Mouse (Mus musculus): ENCODE results near the gene Hist1h3g.
A peak's percentile ranks its signal among the peaks of the same experiment; 100 is the strongest.
"Not testable (repeated sequence)": the region's sequence is repeated elsewhere in the genome, so short reads cannot be mapped to it uniquely, and the experiment has no call there.

Hist1h3g gene

DNA sequence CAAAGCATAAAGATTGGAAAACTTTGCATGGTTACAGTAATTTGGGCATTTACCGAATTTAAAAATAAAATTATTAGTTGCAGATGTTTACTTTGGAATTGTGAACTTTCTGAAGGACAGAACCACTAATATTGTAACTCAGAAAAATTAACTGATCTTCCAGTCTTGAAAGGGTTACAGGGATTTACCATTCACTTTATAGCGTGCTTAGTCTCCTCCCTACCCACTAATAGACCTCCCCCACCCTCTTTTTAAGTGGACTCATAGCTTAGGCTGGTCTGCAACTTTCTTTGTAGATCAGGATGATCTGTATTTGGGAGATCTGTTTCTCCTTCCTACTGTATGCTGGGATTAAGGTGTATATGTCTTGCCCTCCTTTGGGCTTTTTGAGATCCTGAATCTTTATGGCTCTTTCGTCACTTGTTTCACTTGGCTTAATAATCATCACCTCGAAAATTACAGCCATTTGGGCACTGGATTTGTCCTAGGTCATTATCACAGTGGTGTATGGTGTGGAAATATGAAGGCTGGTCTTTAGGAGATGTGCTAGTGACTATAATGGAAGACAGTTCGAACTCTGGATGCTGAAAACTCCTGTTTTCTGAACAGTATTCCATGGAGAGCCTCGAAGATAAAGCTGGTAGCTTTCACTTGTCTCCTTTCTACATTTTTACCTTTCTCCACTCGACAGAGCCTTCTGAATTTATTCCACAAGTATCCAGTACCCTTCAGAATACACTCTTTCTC lies 1.0 kb downstream of the Hist1h3g start:
- DNase-seq: no peak

DNA sequence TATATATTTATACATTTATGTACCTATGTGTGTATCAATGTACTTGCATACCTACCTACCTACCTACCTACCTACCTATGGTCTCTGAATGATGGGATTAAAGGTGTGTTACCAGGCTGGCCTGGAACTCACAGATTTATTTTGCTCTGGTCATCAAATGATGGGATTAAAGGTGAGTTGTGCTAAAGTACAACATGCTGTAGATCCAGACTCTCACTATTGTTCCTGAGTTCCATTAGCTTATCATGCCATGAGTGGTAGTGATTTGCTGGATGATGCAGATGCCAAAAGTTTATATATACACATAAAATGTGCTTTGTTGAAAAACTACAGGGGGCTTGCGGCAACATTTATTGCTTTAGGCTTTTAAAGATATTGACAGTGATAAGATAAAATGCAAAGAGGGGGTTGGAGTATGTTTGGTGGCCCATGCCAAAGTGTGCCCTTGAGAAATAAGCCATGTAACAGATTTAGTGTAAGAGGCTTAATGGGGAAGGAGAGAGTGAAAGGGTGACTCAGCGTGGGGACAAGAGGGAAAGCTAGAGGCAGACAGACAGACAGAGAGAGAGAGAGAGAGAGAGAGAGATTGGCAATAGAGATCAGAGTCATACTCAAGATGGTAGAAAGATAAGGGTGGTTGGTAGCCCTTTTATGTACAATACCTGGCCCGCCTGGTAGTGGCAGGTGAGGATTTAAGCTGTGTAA lies 1.9 kb downstream of the Hist1h3g start:
- no peak for DNase-seq

DNA sequence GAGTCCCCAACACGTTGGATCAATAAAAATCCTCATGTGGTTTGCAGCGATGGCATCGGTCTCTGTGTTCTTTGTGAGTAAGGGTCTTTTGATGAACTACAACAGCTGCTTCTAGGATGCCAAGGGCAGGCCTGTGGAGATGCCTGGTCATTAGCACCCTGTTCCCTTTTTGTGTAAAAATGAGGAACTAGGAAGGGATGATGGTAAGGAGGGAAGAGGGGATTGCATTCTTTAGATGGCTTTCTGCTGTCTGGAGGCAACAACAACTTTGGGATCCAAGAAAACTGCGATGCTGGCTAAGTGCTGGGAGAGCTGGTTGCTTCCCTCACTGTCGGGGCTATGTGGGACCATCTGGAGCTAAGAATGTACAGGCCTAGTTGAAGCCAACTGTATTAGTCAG lies 3.0 kb downstream of the Hist1h3g start:
- DNase-seq: no peak

DNA sequence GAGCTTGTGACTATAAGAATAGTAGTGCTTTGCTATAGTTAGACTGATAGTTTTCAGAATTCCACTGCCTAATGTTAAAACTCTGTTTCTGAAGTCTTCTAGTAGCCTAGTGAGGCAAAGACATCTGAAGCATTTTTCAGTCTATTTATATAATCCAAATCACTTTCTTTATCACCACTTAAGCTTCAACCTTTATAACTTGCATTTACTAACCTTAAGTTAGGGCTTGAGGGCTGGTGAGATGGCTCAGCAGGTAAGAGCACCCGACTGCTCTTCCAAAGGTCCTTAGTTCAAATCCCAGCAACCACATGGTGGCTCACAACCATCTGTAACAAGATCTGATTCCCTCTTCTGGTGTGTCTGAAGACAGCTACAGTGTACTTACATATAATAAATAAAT lies 4.6 kb downstream of the Hist1h3g start:
- not testable (repeated sequence) for DNase-seq

DNA sequence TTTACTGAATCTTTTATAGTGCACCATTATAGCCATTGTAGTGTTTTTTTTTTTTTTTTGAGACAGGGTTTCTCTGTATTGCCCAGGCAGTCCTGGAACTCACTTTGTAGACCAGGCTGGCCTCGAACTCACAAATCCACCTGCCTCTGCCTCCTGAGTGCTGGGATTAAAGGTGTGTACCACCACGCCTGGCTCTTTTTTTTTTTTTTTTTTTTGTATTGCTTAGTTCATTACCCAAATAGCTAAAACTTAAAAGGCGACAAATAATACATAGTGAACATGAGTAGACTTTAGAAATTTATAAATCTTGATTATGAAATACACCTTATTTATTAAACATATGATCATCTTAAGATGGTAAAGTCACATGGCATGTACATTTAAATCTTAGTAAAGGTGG lies 6.3 kb downstream of the Hist1h3g start:
- DNase-seq: no peak

DNA sequence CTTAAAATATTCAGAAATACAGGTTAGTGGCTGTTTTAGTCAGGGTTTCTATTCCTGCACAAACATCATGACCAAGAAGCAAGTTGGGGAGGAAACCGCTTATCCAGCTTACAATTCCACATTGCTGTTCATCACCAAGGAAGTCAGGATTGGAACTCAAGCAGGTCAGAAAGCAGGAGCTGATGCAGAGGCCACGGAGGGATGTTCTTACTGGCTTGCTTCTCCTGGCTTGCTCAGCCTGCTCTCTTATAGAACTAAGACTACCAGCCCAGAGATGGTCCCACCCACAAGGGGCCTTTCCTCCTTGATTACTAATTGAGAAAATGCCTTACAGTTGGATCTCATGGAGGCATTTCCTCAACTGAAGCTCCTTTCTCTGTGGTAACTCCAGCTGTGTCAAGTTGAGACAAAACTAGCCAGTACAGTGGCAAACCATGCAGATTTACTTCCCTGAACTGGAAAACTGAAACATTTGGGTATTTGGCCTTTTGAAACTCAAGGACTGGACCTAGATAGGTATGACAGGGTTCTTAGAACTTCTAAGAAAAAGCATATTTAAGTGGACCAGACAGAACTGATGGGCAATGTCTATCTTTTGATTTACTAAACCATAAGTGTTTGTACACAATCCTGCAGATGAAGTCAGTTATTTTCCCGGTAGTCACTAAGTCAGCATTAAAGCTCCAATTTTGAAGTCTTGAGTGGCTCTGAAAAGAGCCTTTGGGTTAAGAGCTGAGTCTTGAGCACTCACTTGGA lies 7.2 kb downstream of the Hist1h3g start:
- DNase-seq: not testable (repeated sequence)

DNA sequence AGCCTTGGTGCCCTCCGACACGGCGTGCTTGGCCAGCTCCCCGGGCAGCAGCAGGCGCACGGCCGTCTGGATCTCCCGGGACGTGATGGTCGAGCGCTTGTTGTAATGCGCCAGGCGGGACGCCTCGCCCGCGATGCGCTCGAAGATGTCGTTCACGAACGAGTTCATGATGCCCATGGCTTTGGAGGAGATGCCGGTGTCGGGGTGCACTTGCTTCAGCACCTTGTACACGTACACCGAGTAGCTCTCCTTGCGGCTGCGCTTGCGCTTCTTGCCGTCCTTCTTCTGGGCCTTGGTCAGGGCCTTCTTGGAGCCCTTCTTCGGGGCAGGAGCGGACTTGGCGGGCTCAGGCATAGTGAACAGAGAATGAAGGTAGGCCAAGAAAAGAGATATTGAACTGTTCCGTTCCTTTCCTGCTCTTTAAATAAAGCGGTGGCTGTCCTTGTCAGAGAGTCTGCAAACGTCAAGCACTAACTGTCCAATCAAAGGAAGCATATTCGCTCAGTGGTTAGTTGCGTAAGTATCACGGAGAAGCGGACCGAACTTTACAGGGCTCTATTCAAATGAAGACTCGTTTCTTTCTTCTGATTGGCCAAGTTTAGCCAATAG lies 7.9 kb downstream of the Hist1h3g start, which contains the start of gene Hist1h2bh:
Hist1h2bh (minus strand) TSS at position 394 of the 609 bp plus-strand sequence.
- not testable (repeated sequence) for DNase-seq

DNA sequence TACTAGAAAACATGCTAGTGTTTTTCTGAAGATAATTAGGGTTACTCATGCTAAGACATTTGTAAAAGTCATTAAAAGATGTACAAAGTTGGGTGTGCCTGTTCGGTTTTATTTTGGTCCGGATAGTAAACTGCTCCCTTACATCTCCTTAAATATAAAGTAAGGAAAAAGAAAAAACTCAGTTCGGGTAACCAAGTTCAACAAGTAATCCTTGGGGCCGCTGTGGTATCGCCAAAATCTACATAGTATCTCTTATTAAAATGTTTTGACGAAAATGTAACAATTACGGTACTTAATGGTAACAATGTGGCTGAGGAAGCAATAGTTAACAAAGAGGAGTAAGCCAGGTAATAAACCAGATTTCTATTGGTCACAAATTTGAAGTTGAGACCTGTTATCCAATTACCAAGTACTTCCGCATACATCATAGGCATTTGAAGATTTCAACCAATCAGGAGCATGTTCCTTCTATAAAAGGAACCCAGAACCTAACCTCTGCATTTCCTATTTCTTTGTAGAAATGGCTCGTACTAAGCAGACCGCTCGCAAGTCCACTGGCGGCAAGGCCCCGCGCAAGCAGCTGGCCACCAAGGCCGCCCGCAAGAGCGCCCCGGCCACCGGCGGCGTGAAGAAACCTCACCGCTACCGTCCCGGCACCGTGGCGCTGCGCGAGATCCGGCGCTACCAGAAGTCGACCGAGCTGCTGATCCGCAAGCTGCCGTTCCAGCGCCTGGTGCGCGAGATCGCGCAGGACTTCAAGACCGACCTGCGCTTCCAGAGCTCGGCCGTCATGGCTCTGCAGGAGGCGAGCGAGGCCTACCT lies 9.0 kb downstream of the Hist1h3g start, which contains the start of gene Hist1h3f:
Hist1h3f (plus strand) TSS at position 88 of the 822 bp plus-strand sequence.
- peak; percentile 68 for DNase-seq

DNA sequence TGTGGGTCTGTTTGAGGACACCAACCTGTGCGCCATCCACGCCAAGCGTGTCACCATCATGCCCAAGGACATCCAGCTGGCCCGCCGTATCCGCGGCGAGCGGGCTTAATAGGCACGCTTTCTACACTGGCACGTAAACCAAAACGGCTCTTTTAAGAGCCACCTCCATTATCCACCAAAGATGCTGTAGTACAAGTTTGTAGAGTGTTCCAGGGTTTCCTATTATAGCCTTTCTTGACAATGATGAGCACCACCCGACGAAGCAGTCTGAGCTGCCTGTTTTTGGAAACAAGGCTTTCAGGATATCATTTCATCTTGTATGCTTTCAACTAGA lies 9.5 kb downstream of the Hist1h3g start:
- not testable (repeated sequence) for DNase-seq

DNA sequence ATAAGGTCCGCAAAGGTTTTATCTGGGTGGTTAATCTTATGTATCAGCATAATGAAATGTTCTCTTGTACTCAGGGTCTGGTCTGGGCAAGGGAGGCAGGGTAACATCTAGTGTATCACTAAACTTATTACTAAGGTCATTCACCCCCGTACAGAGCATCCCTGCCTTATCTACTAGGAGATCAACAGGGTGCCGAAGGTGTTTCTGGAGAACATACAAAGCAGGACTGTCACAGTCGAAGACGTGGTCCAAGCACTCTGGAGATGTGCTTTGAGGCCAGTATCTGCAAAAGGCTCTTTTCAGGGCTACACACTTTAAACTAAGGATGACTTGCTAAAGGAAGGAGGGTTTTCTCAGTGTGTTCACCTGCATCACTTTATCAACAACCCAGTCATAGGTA lies 11.5 kb downstream of the Hist1h3g start:
- DNase-seq: no peak

DNA sequence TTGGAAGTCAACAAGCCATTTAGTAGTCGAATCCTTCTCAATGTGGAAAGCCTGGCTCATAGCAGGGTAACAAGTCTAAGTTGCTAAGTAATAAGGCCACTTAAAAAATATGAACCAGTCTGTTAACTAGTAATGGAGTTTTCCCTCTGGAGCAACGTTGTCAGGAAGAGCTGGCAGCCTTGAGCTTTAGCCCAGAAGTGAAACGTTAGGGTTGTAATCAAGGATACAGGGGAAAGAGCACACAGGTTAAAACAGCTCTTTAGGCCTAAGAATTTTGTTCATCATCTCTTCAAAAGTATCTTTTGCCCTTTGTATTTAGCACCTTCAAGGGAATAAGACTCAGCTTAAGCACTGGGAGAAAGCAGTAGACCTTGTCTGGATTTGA lies 15.5 kb downstream of the Hist1h3g start:
- DNase-seq: no peak

DNA sequence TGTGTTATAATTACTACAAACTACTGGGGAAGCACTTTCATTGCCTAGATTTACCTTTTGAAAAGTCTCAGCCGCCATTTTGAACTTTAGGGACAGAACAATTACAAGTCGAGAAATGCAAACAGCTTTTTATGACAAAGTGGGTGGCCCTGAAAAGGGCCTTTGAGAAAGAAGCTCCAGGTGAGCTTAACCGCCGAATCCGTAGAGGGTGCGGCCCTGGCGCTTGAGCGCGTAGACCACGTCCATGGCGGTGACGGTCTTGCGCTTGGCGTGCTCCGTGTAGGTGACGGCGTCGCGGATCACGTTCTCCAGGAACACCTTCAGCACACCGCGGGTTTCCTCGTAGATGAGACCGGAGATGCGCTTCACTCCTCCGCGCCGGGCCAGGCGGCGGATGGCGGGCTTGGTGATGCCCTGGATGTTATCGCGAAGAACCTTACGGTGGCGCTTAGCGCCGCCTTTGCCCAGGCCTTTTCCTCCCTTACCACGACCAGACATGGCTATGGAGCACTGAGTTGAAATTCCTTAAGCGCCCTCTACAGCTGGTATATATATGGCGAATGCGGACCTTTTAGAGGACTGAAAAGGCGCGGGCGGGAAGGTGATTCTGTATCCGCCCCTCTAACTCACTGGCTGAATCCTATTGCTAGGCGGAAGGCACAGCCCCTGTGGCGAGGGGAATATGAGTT lies 16.1 kb downstream of the Hist1h3g start, which contains the start of gene Hist1h4f:
Hist1h4f (minus strand) TSS at position 503 of the 689 bp plus-strand sequence.
- DNase-seq: peak; percentile 86

DNA sequence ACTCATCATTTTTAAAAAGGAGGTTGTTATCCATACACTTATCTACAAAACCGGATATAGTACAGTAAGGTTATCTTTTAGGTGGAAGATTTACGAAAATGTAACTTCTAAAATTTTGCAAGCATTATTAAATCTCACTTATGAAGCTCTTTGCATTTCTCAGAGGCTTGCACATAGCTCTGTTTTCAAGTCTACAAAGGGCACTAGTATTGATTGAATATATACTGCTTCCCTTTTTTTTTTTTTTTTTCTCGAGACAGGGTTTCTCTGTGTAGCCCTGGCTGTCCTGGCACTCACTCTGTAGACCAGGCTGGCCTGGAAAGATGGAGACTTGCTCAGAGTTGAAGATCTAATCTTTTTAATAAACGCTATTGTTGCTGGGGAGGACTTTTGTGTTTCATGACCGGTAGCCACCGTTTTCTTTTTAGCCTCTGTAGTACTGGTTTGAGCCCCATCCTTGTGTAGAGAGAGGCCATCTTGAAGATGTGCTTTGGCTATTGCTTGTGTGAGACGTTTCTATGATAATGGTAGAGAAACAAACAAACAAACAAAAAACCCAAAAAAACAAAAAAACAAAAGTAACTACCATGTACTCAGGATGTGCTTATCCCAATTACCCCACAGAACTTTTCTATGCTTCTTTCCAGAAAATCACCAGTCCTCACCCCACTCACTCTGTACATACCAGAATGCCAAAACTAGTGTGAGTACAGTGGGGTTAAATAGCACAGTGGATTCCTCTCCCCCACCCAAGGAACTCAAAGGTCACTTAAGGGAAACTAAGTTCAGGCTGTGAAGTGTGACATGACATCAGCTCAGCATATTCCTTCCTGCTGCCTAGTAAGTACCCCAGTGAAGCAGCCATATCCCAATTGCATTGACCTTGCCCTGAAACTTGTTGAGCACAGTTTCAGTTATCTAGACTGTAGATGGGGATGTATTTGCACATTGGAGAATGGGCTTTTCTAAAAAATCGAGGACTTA lies 17.0 kb downstream of the Hist1h3g start:
- DNase-seq: no peak

DNA sequence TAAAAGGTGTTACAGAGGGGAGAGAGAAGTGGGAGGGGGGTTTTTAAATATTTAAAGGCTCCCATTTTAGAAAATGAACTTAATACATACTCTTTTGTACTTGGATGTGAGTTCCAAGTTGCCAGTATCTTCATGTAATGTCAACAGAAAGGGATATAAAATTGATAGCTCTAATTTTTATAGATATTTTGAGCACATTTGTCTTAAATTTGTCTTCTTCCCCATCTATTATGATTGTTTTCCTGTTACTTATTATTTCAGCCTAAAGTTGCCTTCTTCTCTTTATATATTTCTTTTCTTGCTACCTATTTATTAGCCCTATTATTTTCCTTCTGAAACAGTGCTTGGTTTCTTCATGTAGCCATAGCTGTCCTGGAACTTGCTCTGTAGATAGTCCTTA lies 17.7 kb downstream of the Hist1h3g start, which contains the start of gene Hist1h1d:
Hist1h1d (plus strand) TSS at position 301 of the 400 bp plus-strand sequence.
- DNase-seq: no peak

DNA sequence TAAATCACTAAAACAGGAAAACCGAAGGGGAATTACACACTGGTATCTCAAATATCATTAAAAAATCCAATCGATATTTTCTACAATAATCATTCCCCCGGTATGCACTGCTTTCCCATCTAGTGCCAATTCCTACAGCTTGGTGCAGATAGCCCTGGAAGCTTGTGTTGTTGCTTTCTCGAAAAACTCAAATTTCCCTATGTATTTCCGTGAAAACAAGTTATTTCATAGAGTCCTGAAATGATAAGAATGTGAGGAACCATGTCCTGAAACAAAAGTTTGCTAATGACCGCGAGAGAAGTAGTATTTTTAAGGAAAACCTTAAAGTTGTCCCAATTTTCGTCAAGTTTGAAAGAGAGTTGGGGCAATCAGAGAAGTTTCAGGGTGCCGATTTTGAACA lies 19.2 kb downstream of the Hist1h3g start:
- no peak for DNase-seq

DNA sequence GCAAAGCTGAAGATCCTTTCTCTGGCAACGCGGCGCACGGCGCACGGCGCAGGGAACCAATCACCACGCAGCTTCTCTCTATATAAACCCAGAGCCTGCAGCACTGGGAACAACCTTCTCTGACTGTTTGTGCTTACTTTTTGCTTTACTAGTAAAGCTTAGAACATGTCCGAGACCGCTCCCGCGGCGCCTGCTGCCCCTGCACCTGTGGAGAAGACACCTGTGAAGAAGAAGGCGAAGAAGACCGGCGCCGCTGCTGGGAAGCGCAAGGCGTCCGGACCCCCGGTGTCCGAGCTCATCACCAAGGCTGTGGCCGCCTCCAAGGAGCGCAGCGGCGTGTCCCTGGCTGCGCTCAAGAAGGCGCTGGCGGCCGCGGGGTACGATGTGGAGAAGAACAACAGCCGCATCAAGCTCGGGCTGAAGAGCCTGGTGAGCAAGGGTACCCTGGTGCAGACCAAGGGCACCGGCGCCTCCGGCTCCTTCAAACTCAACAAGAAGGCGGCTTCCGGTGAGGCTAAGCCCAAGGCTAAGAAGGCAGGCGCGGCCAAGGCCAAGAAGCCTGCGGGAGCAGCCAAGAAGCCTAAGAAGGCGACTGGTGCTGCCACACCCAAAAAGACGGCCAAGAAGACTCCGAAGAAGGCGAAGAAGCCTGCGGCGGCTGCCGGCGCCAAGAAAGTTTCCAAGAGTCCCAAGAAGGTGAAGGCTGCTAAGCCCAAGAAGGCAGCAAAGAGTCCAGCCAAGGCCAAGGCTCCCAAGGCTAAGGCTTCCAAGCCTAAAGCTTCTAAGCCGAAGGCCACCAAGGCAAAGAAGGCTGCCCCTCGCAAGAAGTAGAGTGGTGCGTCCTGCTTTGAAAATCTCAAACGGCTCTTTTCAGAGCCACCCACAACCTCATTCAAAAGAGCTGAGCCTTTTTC lies 20.0 kb downstream of the Hist1h3g start:
- peak; percentile 65 for DNase-seq

DNA sequence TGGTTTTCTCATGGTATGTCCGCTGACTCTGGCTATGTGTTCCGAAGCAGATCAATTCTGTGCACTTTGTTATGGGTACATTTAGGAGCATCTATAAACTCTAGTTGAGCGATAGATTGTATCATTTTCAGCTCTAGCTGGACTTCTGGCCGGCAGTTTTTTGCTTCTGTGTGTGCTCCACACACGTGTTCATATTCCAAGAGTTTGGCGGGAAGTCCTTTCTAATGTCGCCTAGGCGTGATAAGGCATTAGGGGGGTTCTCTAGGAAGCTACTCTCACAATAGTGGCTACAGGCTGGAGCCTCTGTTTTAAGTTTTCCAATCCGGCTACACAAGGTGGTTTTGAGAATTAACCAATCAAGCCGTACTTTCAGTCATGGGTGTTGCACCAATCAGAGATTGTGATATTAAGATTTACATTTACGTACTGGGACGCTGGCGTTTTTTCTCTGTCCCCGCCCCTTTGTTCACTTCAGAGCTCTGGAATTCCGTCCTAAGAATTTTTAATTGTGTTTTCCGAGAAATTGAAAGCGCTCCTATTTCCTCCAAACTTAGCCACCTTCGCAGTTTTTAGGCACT lies 20.7 kb downstream of the Hist1h3g start:
- DNase-seq: peak; percentile 54

DNA sequence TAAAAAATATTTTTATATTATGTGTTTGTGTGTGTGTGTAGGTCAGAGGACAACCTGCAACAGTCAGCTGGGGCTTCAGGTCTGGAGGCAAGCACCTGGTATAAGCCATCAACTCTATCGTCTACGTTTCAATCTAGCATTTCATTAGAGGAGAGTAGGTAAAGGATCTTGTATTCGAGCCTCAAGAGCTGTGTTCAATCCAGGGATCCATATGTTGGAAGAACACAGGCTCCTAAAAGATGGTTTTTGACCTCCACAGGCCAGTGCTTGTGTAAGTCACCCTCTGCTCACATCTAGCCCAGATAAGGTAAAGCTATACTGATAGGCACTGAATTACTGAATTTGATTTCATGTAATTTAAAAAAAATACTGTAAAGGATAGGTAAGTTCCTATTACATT lies 21.7 kb downstream of the Hist1h3g start:
- no peak for DNase-seq

DNA sequence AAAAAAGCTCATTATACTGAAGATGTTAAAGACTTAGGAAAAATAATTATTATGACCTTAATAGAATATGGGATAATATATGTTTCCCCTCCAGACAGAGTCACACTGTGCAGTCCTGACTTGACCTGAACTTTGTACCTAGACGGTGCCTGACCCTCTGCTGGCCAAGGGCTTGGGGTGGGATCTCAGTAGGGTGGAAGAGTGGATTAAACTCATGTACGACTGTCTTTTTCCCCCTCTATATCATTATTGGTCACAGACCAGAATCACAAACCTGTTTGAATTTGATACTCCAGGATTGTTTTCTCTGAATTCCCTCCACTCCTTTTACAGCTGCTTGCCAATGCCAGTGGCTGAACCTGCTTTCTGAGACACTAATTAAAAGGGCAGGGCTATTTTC lies 25.5 kb downstream of the Hist1h3g start:
- DNase-seq: not testable (repeated sequence)
